Mouse (Mus musculus) heart, embryonic 13.5 days (tissue): ENCODE measurements around the gene Myl10. TPM values are rescaled to one million over a fixed set of nuclear protein-coding genes. Genes with fewer than 3 reads are reported as not detected.
"Not testable (repeated sequence)": the region's sequence is repeated elsewhere in the genome, so short reads cannot be mapped to it uniquely, and the experiment has no call there.

Source experiments
- ATAC-seq: fragments of 200-750 bp; cut with Nextera tagmentation; 2 replicates; pipeline ENCODE4 v1.8.0; 2017; ENCODE audit warnings: moderate TSS enrichment; ENCODE audit not compliant: insufficient number of reproducible peaks, low FRiP score, low TSS enrichment; ENCODE audit errors: extremely low read depth
- H3K27ac ChIP-seq: fragments of 300-500 bp; sonication (generic); replicated peaks from 2 replicates; pipeline ENCODE4 v1.5.1; 2015; ENCODE audit warnings: moderate library complexity, mild to moderate bottlenecking, inconsistent platforms
- H3K27me3 ChIP-seq: fragments of 300-500 bp; sonication (generic); replicated peaks from 2 replicates; pipeline ENCODE4 v1.6.1; 2015; ENCODE audit warnings: mild to moderate bottlenecking, inconsistent platforms
- H3K36me3 ChIP-seq: fragments of 300-500 bp; sonication (generic); 2 replicates; pipeline ENCODE4 v1.6.1; 2015; ENCODE audit warnings: mild to moderate bottlenecking, inconsistent platforms
- H3K4me1 ChIP-seq: fragments of 300-500 bp; sonication (generic); 2 replicates; pipeline ENCODE4 v1.6.1; 2015; ENCODE audit warnings: inconsistent platforms
- H3K4me2 ChIP-seq: fragments of 300-500 bp; sonication (generic); 2 replicates; pipeline ENCODE4 v1.6.1; 2015; ENCODE audit warnings: inconsistent platforms, mild to moderate bottlenecking, moderate library complexity
- H3K4me3 ChIP-seq: fragments of 300-500 bp; sonication (generic); 2 replicates; pipeline ENCODE4 v1.5.1; 2015; ENCODE audit warnings: moderate library complexity, mild to moderate bottlenecking, inconsistent platforms
- H3K9ac ChIP-seq: fragments of 300-500 bp; sonication (generic); 2 replicates; pipeline ENCODE4 v1.6.1; 2015; ENCODE audit warnings: inconsistent platforms, mild to moderate bottlenecking, moderate library complexity
- H3K9me3 ChIP-seq: fragments of 300-500 bp; sonication (generic); 2 replicates; pipeline ENCODE4 v1.6.1; 2016; ENCODE audit warnings: inconsistent platforms
- WGBS: fragments of 180-500 bp; shearing (Covaris S2); methylation state at CpG from one replicate; pipeline ENCODE4 v1.1.7; 2015; ENCODE audit warnings: mixed read lengths; 5-methylcytosine and 5-hydroxymethylcytosine counted together
- polyA plus RNA-seq: library from polyadenylated mRNA; unstranded; fragments of >200 nt; fragmentation: Nextera tagmentation; extraction: Ambion mirVana; gene quantifications from 2 replicates; pipeline ENCODE4 v1.2.1, GENCODE M21; 2015

The Myl10 gene
- polyA plus RNA-seq, 1 experiment from 2014 or later = not detected

GRCm38 (mm10) chr5:136705532-136705931, 12.6 kb downstream of the Myl10 start:
- Histone ChIP-seq H3K36me3 (no peaks in the 10 kb centered on the region), H3K27ac (no peak overlapping the region), H3K4me3 (no peak overlapping the region), H3K9me3 (peaks cover 7% of the 10 kb centered on the region; the same call in 1 of the 2 replicates), H3K27me3 (0 out of 2 replicates have a peak, but pooled peaks cover 5% of the 10 kb centered on the region), H3K4me1 (peaks cover 1% of the 10 kb centered on the region), H3K4me2 (no peak overlapping the region), H3K9ac (no peak overlapping the region)
- WGBS = 91% methylated on average over 3 of the region's 3 CpGs
- no peak for ATAC-seq

- ATAC-seq = no peak
- H3K27me3 ChIP-seq = no peaks in the 10 kb centered on the region
- peaks cover 7% of the 10 kb centered on the region; the same call in 1 of the 2 replicates for H3K9me3 ChIP-seq
- no peaks in the 10 kb centered on the region for H3K36me3 ChIP-seq
- no peak overlapping the region for H3K9ac ChIP-seq
- H3K27ac ChIP-seq = no peak overlapping the region
- no peak overlapping the region for H3K4me2 ChIP-seq
- H3K4me1 ChIP-seq = peaks cover 7% of the 10 kb centered on the region
- 2% methylated on average over 9 of the region's 9 CpGs for WGBS
- H3K4me3 ChIP-seq = no peak overlapping the region
Measured at GRCm38 (mm10) chr5:136706803-136707202, 13.9 kb downstream of the Myl10 start.

GRCm38 (mm10) chr5:136708116-136708515, 15.2 kb downstream of the Myl10 start:
- Histone ChIP-seq H3K36me3 (no peaks in the 10 kb centered on the region), H3K4me1 (peaks cover 7% of the 10 kb centered on the region), H3K9me3 (peaks cover 7% of the 10 kb centered on the region; the same call in 1 of the 2 replicates), H3K4me2 (no peak overlapping the region), H3K27ac (no peak overlapping the region), H3K4me3 (no peak overlapping the region), H3K9ac (no peak overlapping the region), H3K27me3 (no peaks in the 10 kb centered on the region; the same call in 1 of the 2 replicates)
- WGBS = 64% methylated on average over 12 of the region's 12 CpGs
- no peak for ATAC-seq

- H3K9ac ChIP-seq = no peak overlapping the region
- 30% methylated on average over 4 of the region's 4 CpGs for WGBS
- H3K27me3 ChIP-seq = peaks cover 24% of the 10 kb centered on the region
- H3K36me3 ChIP-seq = no peaks in the 10 kb centered on the region
- no peak overlapping the region for H3K4me2 ChIP-seq
- peaks cover 16% of the 10 kb centered on the region for H3K4me1 ChIP-seq
- no peak for ATAC-seq
- no peak overlapping the region; the same call in 1 of the 2 replicates for H3K27ac ChIP-seq
- peaks cover under 1% of the 10 kb centered on the region; the same call in 1 of the 2 replicates for H3K9me3 ChIP-seq
- H3K4me3 ChIP-seq = no peak overlapping the region
Measured at GRCm38 (mm10) chr5:136710742-136711141, 17.8 kb downstream of the Myl10 start.

- Histone ChIP-seq H3K27ac (no peak overlapping the region), H3K4me2 (peak overlapping the region; percentile 57), H3K4me1 (peaks cover 23% of the 10 kb centered on the region), H3K9me3 (no peaks in the 10 kb centered on the region), H3K36me3 (no peaks in the 10 kb centered on the region), H3K4me3 (peak overlapping the region; percentile 32), H3K9ac (peak overlapping the region; percentile 59), H3K27me3 (peaks cover 30% of the 10 kb centered on the region)
- no peak for ATAC-seq
- WGBS = 20% methylated on average over 32 of the region's 32 CpGs
Measured at GRCm38 (mm10) chr5:136714232-136714875, 21.4 kb downstream of the Myl10 start.

- Histone ChIP-seq H3K27me3 (peaks cover 30% of the 10 kb centered on the region), H3K36me3 (no peaks in the 10 kb centered on the region), H3K9ac (no peak overlapping the region), H3K9me3 (no peaks in the 10 kb centered on the region), H3K4me3 (peak overlapping the region; percentile 32), H3K27ac (no peak overlapping the region), H3K4me1 (peaks cover 23% of the 10 kb centered on the region), H3K4me2 (peak overlapping the region; percentile 57)
- 20% methylated on average over 11 of the region's 11 CpGs for WGBS
- ATAC-seq = no peak
Measured at GRCm38 (mm10) chr5:136714879-136715278, 21.9 kb downstream of the Myl10 start.

GRCm38 (mm10) chr5:136716696-136717572, 24.0 kb downstream of the Myl10 start:
- H3K9me3 ChIP-seq = no peaks in the 10 kb centered on the region
- H3K9ac ChIP-seq = no peak overlapping the region
- H3K4me2 ChIP-seq = no peak overlapping the region
- no peak for ATAC-seq
- H3K4me3 ChIP-seq = no peak overlapping the region
- peaks cover 16% of the 10 kb centered on the region for H3K4me1 ChIP-seq
- no peak overlapping the region for H3K27ac ChIP-seq
- peaks cover 30% of the 10 kb centered on the region for H3K27me3 ChIP-seq
- 51% methylated on average over 10 of the region's 10 CpGs for WGBS
- no peaks in the 10 kb centered on the region for H3K36me3 ChIP-seq

- Histone ChIP-seq H3K9ac (no peak overlapping the region), H3K9me3 (no peaks in the 10 kb centered on the region), H3K36me3 (no peaks in the 10 kb centered on the region), H3K27ac (no peak overlapping the region), H3K4me1 (peaks cover 16% of the 10 kb centered on the region), H3K4me3 (no peak overlapping the region), H3K4me2 (no peak overlapping the region), H3K27me3 (peaks cover 30% of the 10 kb centered on the region)
- ATAC-seq = no peak
- 64% methylated on average over 2 of the region's 2 CpGs for WGBS
Measured at GRCm38 (mm10) chr5:136717573-136717854, 24.6 kb downstream of the Myl10 start.

- 61% methylated on average over 8 of the region's 8 CpGs for WGBS
- Histone ChIP-seq H3K27ac (no peak overlapping the region), H3K4me1 (peaks cover 16% of the 10 kb centered on the region), H3K9me3 (no peaks in the 10 kb centered on the region), H3K9ac (no peak overlapping the region), H3K4me2 (no peak overlapping the region), H3K36me3 (no peaks in the 10 kb centered on the region), H3K27me3 (peaks cover 25% of the 10 kb centered on the region), H3K4me3 (no peak overlapping the region)
- no peak for ATAC-seq
Measured at GRCm38 (mm10) chr5:136718656-136719055, 25.7 kb downstream of the Myl10 start.

- peaks cover 7% of the 10 kb centered on the region for H3K4me1 ChIP-seq
- H3K9me3 ChIP-seq = no peaks in the 10 kb centered on the region
- ATAC-seq = no peak
- H3K9ac ChIP-seq = no peak overlapping the region
- no peak overlapping the region for H3K4me3 ChIP-seq
- no peaks in the 10 kb centered on the region; the same call in 1 of the 2 replicates for H3K27me3 ChIP-seq
- H3K4me2 ChIP-seq = no peak overlapping the region
- H3K27ac ChIP-seq = no peak overlapping the region
- 74% methylated on average over 5 of the region's 5 CpGs for WGBS
- H3K36me3 ChIP-seq = no peaks in the 10 kb centered on the region
Measured at GRCm38 (mm10) chr5:136721596-136721995, 28.6 kb downstream of the Myl10 start.

GRCm38 (mm10) chr5:136726271-136726670, 33.3 kb downstream of the Myl10 start:
- not testable (repeated sequence) for H3K9me3 ChIP-seq, H3K4me3 ChIP-seq, ATAC-seq, H3K27me3 ChIP-seq, H3K4me2 ChIP-seq, H3K27ac ChIP-seq, H3K9ac ChIP-seq, H3K36me3 ChIP-seq, H3K4me1 ChIP-seq
- 83% methylated on average over 5 of the region's 5 CpGs for WGBS
